Mouse (Mus musculus) megakaryocyte, embryonic 14.5 days (primary cell): ENCODE results near the gene 4921536K21Rik.

Experiments used
- FLI1 ChIP-seq: IDR thresholded peaks from 2 replicates; pipeline ENCODE4 v1.6.1; 2012; ENCODE audit warnings: low read length, inconsistent platforms, mixed read lengths
- GATA1 ChIP-seq: IDR thresholded peaks from 3 replicates; pipeline ENCODE4 v1.6.1; 2012; ENCODE audit warnings: mixed read lengths, low read length, inconsistent platforms, borderline replicate concordance

DNA sequence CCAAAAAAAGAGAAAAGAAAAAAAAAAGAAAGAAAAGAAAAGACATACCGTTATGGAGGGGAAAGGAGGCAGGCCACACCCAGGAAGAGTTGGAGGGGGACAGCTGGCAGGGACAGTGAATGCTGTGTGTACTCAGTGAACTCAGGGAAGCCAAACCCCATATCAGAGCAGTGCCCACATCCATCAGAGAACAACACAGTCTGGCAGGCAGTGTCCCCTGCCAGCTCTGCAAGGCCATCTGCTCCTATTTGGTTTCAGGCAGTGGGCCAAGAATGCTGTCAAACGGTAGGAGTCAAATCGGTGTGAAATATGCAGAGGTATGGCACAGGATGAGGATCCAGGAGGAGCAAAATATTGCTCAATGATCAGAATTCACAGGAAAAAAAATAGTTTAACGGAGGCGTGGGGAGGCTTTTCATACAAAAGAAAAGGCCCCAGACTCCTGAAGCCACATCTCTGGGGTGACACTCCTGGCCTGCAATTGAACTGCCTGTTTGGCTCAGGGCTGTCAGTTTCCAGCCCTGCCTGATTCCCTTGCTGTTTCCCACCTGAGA, 41.3 kb downstream of the 4921536K21Rik start:
- TF ChIP-seq FLI1 (no peak), GATA1 (no peak)
